ENCODE assay signal across 8 mouse cellular contexts in genomic region chr3:93444343-93445164, GRCm38 (mm10). TPM values are rescaled to one million over a fixed set of nuclear protein-coding genes. Genes with fewer than 3 reads are reported as not detected.
A peak's percentile ranks its signal among the peaks of the same experiment; 100 is the strongest.
DNase-seq lines count a peak whose midpoint lies in the region; ATAC-seq lines count a peak whose summit lies in the region.

No protein-coding gene starts in this region.

- peak overlapping the region; percentile 70 for H3K4me3 ChIP-seq in forebrain, embryonic 16.5 days (replicated peaks; ENCODE audit: low read length)
- peak overlapping the region; percentile 53 for H3K4me3 ChIP-seq in liver, embryonic 16.5 days (ENCODE audit: low read depth, low read length)
- H3K4me3 ChIP-seq in neural tube, embryonic 12.5 days = peak overlapping the region; percentile 53

- H3K4me1 ChIP-seq in forebrain, embryonic 16.5 days (replicated peaks; ENCODE audit: control insufficient read depth, insufficient read depth, low read length) = peaks cover 25% of the 10 kb centered on the region
- peaks cover 4% of the 10 kb centered on the region for H3K4me1 ChIP-seq in liver, embryonic 16.5 days (ENCODE audit: control insufficient read depth, low read depth, low read length)
- H3K4me1 ChIP-seq in neural tube, embryonic 12.5 days = peaks cover 17% of the 10 kb centered on the region

- peak; percentile 61 for DNase-seq in CD4-positive helper T cell, adult 2 months (ENCODE audit: low read depth, low spot score)
- DNase-seq in brain, adult 2 months (ENCODE audit: low read depth, low spot score) = peak; percentile 92
- peak; percentile 66 to 69 for DNase-seq in heart, postnatal 14 days
- peak; percentile 76 to 85 for DNase-seq in kidney, postnatal 4 days
- DNase-seq in thymus, postnatal 0 days (ENCODE audit: low spot score) = peak; percentile 19

- WGBS in forebrain, embryonic 16.5 days = under 1% methylated on average over 56 of the region's 56 CpGs
- WGBS in liver, embryonic 16.5 days (ENCODE audit: insufficient replicate concordance) = under 1% methylated on average over 56 of the region's 56 CpGs
- under 1% methylated on average over 56 of the region's 56 CpGs for WGBS in neural tube, embryonic 12.5 days

- peak overlapping the region; percentile 43 for H3K27ac ChIP-seq in forebrain, embryonic 16.5 days (ENCODE audit: low read length)
- no peak overlapping the region for H3K27ac ChIP-seq in liver, embryonic 16.5 days (ENCODE audit: low read length)
- H3K27ac ChIP-seq in neural tube, embryonic 12.5 days = no peak overlapping the region

- peak overlapping the region; percentile 95 for H3K4me2 ChIP-seq in forebrain, embryonic 16.5 days (ENCODE audit: low read length)
- H3K4me2 ChIP-seq in liver, embryonic 16.5 days (ENCODE audit: low read depth, low read length) = peak overlapping the region; percentile 72
- peak overlapping the region; percentile 90 for H3K4me2 ChIP-seq in neural tube, embryonic 12.5 days (replicated peaks)

- no peaks in the 10 kb centered on the region for H3K9me3 ChIP-seq in forebrain, embryonic 16.5 days (ENCODE audit: control insufficient read depth, low read length)
- H3K9me3 ChIP-seq in liver, embryonic 16.5 days (replicated peaks; ENCODE audit: control insufficient read depth, low read length) = no peaks in the 10 kb centered on the region
- no peaks in the 10 kb centered on the region for H3K9me3 ChIP-seq in neural tube, embryonic 12.5 days

- intact Hi-C loops in heart, postnatal 14 days (cut with DNase I) = no loop called here

- ATAC-seq in forebrain, embryonic 16.5 days = peak; percentile 87
- peak; percentile 41; the same call in 1 of the 2 replicates for ATAC-seq in liver, embryonic 16.5 days (ENCODE audit: low read depth)
- peak; percentile 82 for ATAC-seq in neural tube, embryonic 12.5 days (ENCODE audit: low FRiP score, low read depth)

- peaks cover 32% of the 10 kb centered on the region for H3K27me3 ChIP-seq in forebrain, embryonic 16.5 days (replicated peaks; ENCODE audit: control insufficient read depth, insufficient read depth, low read length)
- peaks cover 54% of the 10 kb centered on the region for H3K27me3 ChIP-seq in liver, embryonic 16.5 days (ENCODE audit: control insufficient read depth, insufficient read depth, low read depth, low read length)
- peaks cover 40% of the 10 kb centered on the region for H3K27me3 ChIP-seq in neural tube, embryonic 12.5 days (replicated peaks)

- H3K36me3 ChIP-seq in forebrain, embryonic 16.5 days (ENCODE audit: control insufficient read depth, insufficient read depth) = no peaks in the 10 kb centered on the region
- H3K36me3 ChIP-seq in liver, embryonic 16.5 days (ENCODE audit: control insufficient read depth, insufficient read depth) = no peaks in the 10 kb centered on the region
- no peaks in the 10 kb centered on the region for H3K36me3 ChIP-seq in neural tube, embryonic 12.5 days

- H3K9ac ChIP-seq in forebrain, embryonic 16.5 days (replicated peaks; ENCODE audit: low read depth, low read length) = peak overlapping the region; percentile 53
- no peak overlapping the region for H3K9ac ChIP-seq in liver, embryonic 16.5 days (ENCODE audit: low read depth, low read length)
- peak overlapping the region; percentile 58 for H3K9ac ChIP-seq in neural tube, embryonic 12.5 days

RNA-seq across cellular contexts. Expression of gene Tchh, which starts 2.4 kb away (rescaled TPM):
- polyA plus RNA-seq in forebrain, embryonic 16.5 days (2015; fragmentation: Nextera tagmentation; extraction: Ambion mirVana) = 0.48 and 0.90 TPM in 2 replicates
- total RNA-seq in heart, postnatal 14 days (2021) = under 1 TPM; 0.05 to 0.07 TPM
- 0.05 TPM in 2 replicates for polyA plus RNA-seq in liver, embryonic 16.5 days (2015; fragmentation: Nextera tagmentation; extraction: Ambion mirVana)
- 1.6 and 1.9 TPM in 2 replicates for polyA plus RNA-seq in neural tube, embryonic 12.5 days (2016; fragmentation: Nextera tagmentation; extraction: Ambion mirVana)
- polyA plus RNA-seq in thymus, postnatal 0 days (2015; fragmentation: Nextera tagmentation; extraction: Ambion mirVana) = 0.98 and 1.0 TPM in 2 replicates

RNA-seq across cellular contexts. Expression of gene Tchhl1, which starts 24.0 kb away (rescaled TPM):
- polyA plus RNA-seq in forebrain, embryonic 16.5 days (2015; fragmentation: Nextera tagmentation; extraction: Ambion mirVana) = not detected in 2 replicates
- total RNA-seq in heart, postnatal 14 days (2021) = not detected
- not detected in 2 replicates for polyA plus RNA-seq in liver, embryonic 16.5 days (2015; fragmentation: Nextera tagmentation; extraction: Ambion mirVana)
- not detected in 2 replicates for polyA plus RNA-seq in neural tube, embryonic 12.5 days (2016; fragmentation: Nextera tagmentation; extraction: Ambion mirVana)
- polyA plus RNA-seq in thymus, postnatal 0 days (2015; fragmentation: Nextera tagmentation; extraction: Ambion mirVana) = 0.08 TPM in 1 of 2 replicates, not detected in the other

RNA-seq across cellular contexts. Expression of gene Rptn, which starts 51.1 kb away (rescaled TPM):
- polyA plus RNA-seq in forebrain, embryonic 16.5 days (2015; fragmentation: Nextera tagmentation; extraction: Ambion mirVana) = not detected in 2 replicates
- total RNA-seq in heart, postnatal 14 days (2021) = under 1 TPM in 1 of 2 experiments, not detected in 1; 0.12 TPM
- not detected in 2 replicates for polyA plus RNA-seq in liver, embryonic 16.5 days (2015; fragmentation: Nextera tagmentation; extraction: Ambion mirVana)
- not detected in 2 replicates for polyA plus RNA-seq in neural tube, embryonic 12.5 days (2016; fragmentation: Nextera tagmentation; extraction: Ambion mirVana)
- polyA plus RNA-seq in thymus, postnatal 0 days (2015; fragmentation: Nextera tagmentation; extraction: Ambion mirVana) = 0.53 and 0.54 TPM in 2 replicates

Comparison
In these comparisons a context has a peak if more than half of its experiments do, and no peak if none do; other contexts are left out.
1. DNase-seq: peak in every context shown above with its lines; median percentile 92 in brain, adult 2 months; 80 in kidney, postnatal 4 days; 68 in heart, postnatal 14 days; 61 in CD4-positive helper T cell, adult 2 months; 19 in thymus, postnatal 0 days.